Mouse (Mus musculus) bone marrow, adult 2 months (tissue): ENCODE measurements around the gene Uggt1. TPM values are rescaled to one million over a fixed set of nuclear protein-coding genes. Genes with fewer than 3 reads are reported as not detected.

Source experiments
- H3K27ac ChIP-seq: fragments of 200-500 bp; 2 replicates; pipeline ENCODE4 v1.5.1; 2012; ENCODE audit warnings: low read depth, mild to moderate bottlenecking, control low read depth, inconsistent platforms, low read length; ENCODE audit not compliant: control insufficient read depth, poor library complexity, insufficient read depth
- H3K4me1 ChIP-seq: fragments of 200-500 bp; 2 replicates; pipeline ENCODE4 v1.6.1; 2011; ENCODE audit warnings: low read length; ENCODE audit not compliant: control insufficient read depth, insufficient read depth
- H3K4me3 ChIP-seq: fragments of 200-500 bp; replicated peaks from 2 replicates; pipeline ENCODE3; 2011; ENCODE audit warnings: mild to moderate bottlenecking, low read depth, low read length, control low read depth; ENCODE audit not compliant: control insufficient read depth
- CTCF ChIP-seq: fragments of 200-500 bp; IDR thresholded peaks from 2 replicates; pipeline ENCODE4 v1.5.1; 2011; ENCODE audit warnings: low read length, control low read depth; ENCODE audit not compliant: control insufficient read depth, insufficient read depth
- POLR2A ChIP-seq: fragments of 200-500 bp; IDR thresholded peaks from 2 replicates; pipeline ENCODE4 v1.6.1; 2011; ENCODE audit warnings: low read depth, mild to moderate bottlenecking, control low read depth, low read length, borderline replicate concordance; ENCODE audit not compliant: control insufficient read depth
- WGBS: fragments of 180-500 bp; shearing (Covaris S2); methylation state at CpG from one replicate; pipeline ENCODE4 v1.1.7; 2018; 5-methylcytosine and 5-hydroxymethylcytosine counted together
- polyA plus RNA-seq: library from polyadenylated mRNA; stranded (reverse); fragments of >200 nt; gene quantifications from 2 replicates; pipeline ENCODE4 v1.2.4, GENCODE M21; 2011; ENCODE audit warnings: low replicate concordance; ENCODE audit not compliant: missing spikeins, insufficient read depth, insufficient read length

Uggt1 gene
- polyA plus RNA-seq, 1 experiment = 33.9 TPM

- H3K4me3 ChIP-seq = no peak overlapping the region
- no peak for TF ChIP-seq CTCF
- no peak for TF ChIP-seq POLR2A
- WGBS = 25% methylated on average over 8 of the region's 8 CpGs
- no peak overlapping the region for H3K27ac ChIP-seq
- no peaks in the 10 kb centered on the region for H3K4me1 ChIP-seq
These were observed 130.8 kb downstream of the Uggt1 start for GRCm38 (mm10) chr1:36113670-36114069.

- 86% methylated on average over 3 of the region's 3 CpGs for WGBS
- TF ChIP-seq CTCF = no peak
- no peak for TF ChIP-seq POLR2A
- Histone ChIP-seq H3K27ac (no peak overlapping the region), H3K4me1 (no peaks in the 10 kb centered on the region), H3K4me3 (no peak overlapping the region)
These were observed 131.9 kb downstream of the Uggt1 start for GRCm38 (mm10) chr1:36112665-36113064.

GRCm38 (mm10) chr1:36109987-36110386 is 134.5 kb downstream of the Uggt1 start:
- Histone ChIP-seq H3K27ac (no peak overlapping the region), H3K4me3 (no peak overlapping the region), H3K4me1 (no peaks in the 10 kb centered on the region)
- 85% methylated on average over 4 of the region's 4 CpGs for WGBS
- TF ChIP-seq CTCF (no peak), POLR2A (no peak)

GRCm38 (mm10) chr1:36105917-36106706 is 138.4 kb downstream of the Uggt1 start:
- H3K27ac ChIP-seq = no peak overlapping the region
- TF ChIP-seq CTCF (no peak), POLR2A (no peak)
- no peak overlapping the region for H3K4me3 ChIP-seq
- H3K4me1 ChIP-seq = no peaks in the 10 kb centered on the region
- 90% methylated on average over 11 of the region's 11 CpGs for WGBS

GRCm38 (mm10) chr1:36100371-36100770 is 144.1 kb downstream of the Uggt1 start:
- no peaks in the 10 kb centered on the region; the same call in 1 of the 2 replicates for H3K4me1 ChIP-seq
- TF ChIP-seq POLR2A = no peak
- TF ChIP-seq CTCF = no peak
- 76% methylated on average over 3 of the region's 3 CpGs for WGBS
- H3K27ac ChIP-seq = no peak overlapping the region
- H3K4me3 ChIP-seq = no peak overlapping the region

- H3K4me1 ChIP-seq = peaks cover 2% of the 10 kb centered on the region; the same call in 1 of the 2 replicates
- no peak overlapping the region for H3K4me3 ChIP-seq
- 87% methylated on average over 4 of the region's 4 CpGs for WGBS
- TF ChIP-seq CTCF (no peak), POLR2A (no peak)
- H3K27ac ChIP-seq = no peak overlapping the region
These were observed 146.1 kb downstream of the Uggt1 start for GRCm38 (mm10) chr1:36098432-36098831.

- H3K4me3 ChIP-seq = no peak overlapping the region
- no peak for TF ChIP-seq POLR2A
- no peak for TF ChIP-seq CTCF
- peaks cover 5% of the 10 kb centered on the region; the same call in 1 of the 2 replicates for H3K4me1 ChIP-seq
- 72% methylated on average over 12 of the region's 12 CpGs for WGBS
- H3K27ac ChIP-seq = peak overlapping the region; percentile 82
These were observed 148.9 kb downstream of the Uggt1 start for GRCm38 (mm10) chr1:36095423-36096272.

- H3K27ac ChIP-seq = peak overlapping the region; percentile 8; the same call in 1 of the 2 replicates
- H3K4me3 ChIP-seq = no peak overlapping the region
- WGBS = 94% methylated on average over 8 of the region's 8 CpGs
- TF ChIP-seq POLR2A (no peak), CTCF (no peak)
- H3K4me1 ChIP-seq = peaks cover 14% of the 10 kb centered on the region
These were observed 150.8 kb downstream of the Uggt1 start for GRCm38 (mm10) chr1:36093741-36094140.
